Mouse (Mus musculus) embryonic facial prominence, embryonic 15.5 days (tissue): ENCODE results near the gene Nudt2. TPM values are rescaled to one million over a fixed set of nuclear protein-coding genes. Genes with fewer than 3 reads are reported as not detected.

ENCODE experiments used
- ATAC-seq: fragments of 200-750 bp; cut with Nextera tagmentation; 2 replicates; pipeline ENCODE4 v1.8.0; 2017; ENCODE audit warnings: low read depth, moderate TSS enrichment; ENCODE audit not compliant: insufficient number of reproducible peaks, low FRiP score, low TSS enrichment
- H3K27ac ChIP-seq: fragments of 300-500 bp; sonication (generic); replicated peaks from 2 replicates; pipeline ENCODE4 v1.5.1; 2015; ENCODE audit warnings: mild to moderate bottlenecking, inconsistent platforms
- H3K27me3 ChIP-seq: fragments of 300-500 bp; sonication (generic); 2 replicates; pipeline ENCODE4 v1.6.1; 2015; ENCODE audit warnings: inconsistent platforms
- H3K36me3 ChIP-seq: fragments of 300-500 bp; sonication (generic); 2 replicates; pipeline ENCODE4 v1.6.1; 2015; ENCODE audit warnings: mild to moderate bottlenecking, inconsistent platforms
- H3K4me1 ChIP-seq: fragments of 300-500 bp; sonication (generic); 2 replicates; pipeline ENCODE4 v1.6.1; 2015; ENCODE audit warnings: inconsistent platforms
- H3K4me2 ChIP-seq: fragments of 300-500 bp; sonication (generic); replicated peaks from 2 replicates; pipeline ENCODE4 v1.6.1; 2015; ENCODE audit warnings: mild to moderate bottlenecking, inconsistent platforms
- H3K4me3 ChIP-seq: fragments of 300-500 bp; sonication (generic); replicated peaks from 2 replicates; pipeline ENCODE4 v1.5.1; 2015; ENCODE audit warnings: mild to moderate bottlenecking, inconsistent platforms
- H3K9ac ChIP-seq: fragments of 300-500 bp; sonication (generic); 2 replicates; pipeline ENCODE4 v1.6.1; 2015; ENCODE audit warnings: inconsistent platforms
- H3K9me3 ChIP-seq: fragments of 300-500 bp; sonication (generic); replicated peaks from 2 replicates; pipeline ENCODE4 v1.6.1; 2016; ENCODE audit warnings: inconsistent platforms
- WGBS: fragments of 180-500 bp; shearing (Covaris S2); methylation state at CpG from one replicate; pipeline ENCODE4 v1.1.7; 2015; 5-methylcytosine and 5-hydroxymethylcytosine counted together
- polyA plus RNA-seq: library from polyadenylated mRNA; unstranded; fragments of >200 nt; fragmentation: Nextera tagmentation; extraction: Ambion mirVana; gene quantifications from 2 replicates; pipeline ENCODE4 v1.2.1, GENCODE M21; 2015

Gene Nudt2
- polyA plus RNA-seq, 1 experiment from 2014 or later: 47.0 TPM

DNA sequence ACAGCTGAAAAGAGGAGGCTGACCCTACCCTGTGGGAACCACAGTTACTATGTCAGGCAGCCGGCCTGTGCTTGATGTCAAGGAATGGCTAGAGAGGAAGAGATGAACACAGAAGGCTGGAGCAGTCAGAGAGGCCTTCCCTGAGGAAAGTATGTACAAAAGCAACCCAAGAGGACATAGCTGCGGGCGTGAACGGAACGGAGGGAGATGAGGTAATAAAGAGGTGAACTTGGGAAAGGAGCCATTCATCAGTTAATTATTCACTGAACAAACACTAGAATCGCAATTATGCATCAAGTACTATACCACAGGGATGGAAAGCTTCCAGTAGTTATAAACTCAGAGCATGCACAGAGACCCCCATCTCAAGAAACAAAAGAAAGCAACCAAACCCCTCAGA lies 57.2 kb downstream of the Nudt2 start:
- Histone ChIP-seq H3K4me2 (no peak overlapping the region), H3K4me3 (no peak overlapping the region), H3K9ac (no peak overlapping the region), H3K4me1 (0 out of 2 replicates have a peak, but pooled peaks cover 7% of the 10 kb centered on the region), H3K9me3 (no peaks in the 10 kb centered on the region), H3K27ac (no peak overlapping the region), H3K36me3 (no peaks in the 10 kb centered on the region), H3K27me3 (peaks cover 4% of the 10 kb centered on the region; the same call in 1 of the 2 replicates)
- no peak for ATAC-seq
- 82% methylated on average over 6 of the region's 6 CpGs for WGBS

GRCm38 (mm10) chr4:41522788-41523187 lies 57.8 kb downstream of the Nudt2 start:
- Histone ChIP-seq H3K4me3 (no peak overlapping the region), H3K4me1 (0 out of 2 replicates have a peak, but pooled peaks cover 8% of the 10 kb centered on the region), H3K36me3 (no peaks in the 10 kb centered on the region), H3K27ac (no peak overlapping the region), H3K27me3 (peaks cover 5% of the 10 kb centered on the region; the same call in 1 of the 2 replicates), H3K9ac (no peak overlapping the region), H3K9me3 (no peaks in the 10 kb centered on the region), H3K4me2 (no peak overlapping the region)
- 49% methylated on average over 5 of the region's 5 CpGs for WGBS
- no peak for ATAC-seq

DNA sequence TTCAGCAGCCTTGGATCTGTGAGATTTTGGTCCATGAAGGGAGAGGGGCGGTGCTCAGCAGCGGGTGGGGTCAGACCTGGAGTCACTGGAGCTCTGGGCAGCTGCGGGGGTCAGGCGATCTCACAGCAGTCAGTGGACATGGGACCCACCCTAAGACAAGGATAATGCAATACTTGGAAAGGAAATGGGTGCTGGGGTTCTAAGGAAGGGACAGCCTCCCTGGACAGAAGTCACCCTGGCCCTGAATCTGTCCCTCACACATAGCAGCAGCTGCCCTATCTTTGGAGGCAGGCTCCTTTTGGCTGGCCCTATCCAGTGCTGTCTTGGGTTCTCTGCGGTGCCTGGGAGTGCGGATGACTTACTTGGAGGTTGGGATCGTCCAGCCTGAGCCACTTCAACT lies 58.9 kb downstream of the Nudt2 start:
- no peaks in the 10 kb centered on the region for H3K9me3 ChIP-seq

DNA sequence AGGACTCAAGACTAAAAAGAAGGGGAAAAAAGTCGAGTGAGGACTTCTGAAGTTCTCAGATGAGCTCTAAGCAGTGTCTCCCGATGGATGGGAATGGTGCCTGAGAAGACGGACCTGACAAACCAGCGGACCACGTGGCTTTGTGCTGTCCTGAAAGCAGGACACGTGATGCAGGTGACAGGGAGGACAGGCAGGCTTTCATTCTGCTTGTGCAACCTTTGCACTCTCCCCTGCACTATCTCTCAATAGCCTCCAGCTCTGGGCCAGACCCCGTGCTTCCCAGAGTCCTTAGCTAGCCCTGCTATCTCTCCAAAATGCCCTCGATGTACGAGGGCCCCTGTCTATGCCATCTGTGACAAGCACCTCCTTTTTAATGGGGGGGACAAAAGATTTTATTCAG lies 59.9 kb downstream of the Nudt2 start:
- Histone ChIP-seq H3K9me3 (no peaks in the 10 kb centered on the region), H3K4me3 (no peak overlapping the region), H3K9ac (no peak overlapping the region), H3K4me2 (no peak overlapping the region), H3K4me1 (0 out of 2 replicates have a peak, but pooled peaks cover 8% of the 10 kb centered on the region), H3K27me3 (peaks cover 8% of the 10 kb centered on the region; the same call in 1 of the 2 replicates), H3K36me3 (no peaks in the 10 kb centered on the region), H3K27ac (no peak overlapping the region)
- ATAC-seq: no peak
- 63% methylated on average over 9 of the region's 9 CpGs for WGBS

More for the DNA sequence above, 58.9 kb downstream of the Nudt2 start:
- no peak overlapping the region for H3K4me3 ChIP-seq
- H3K27ac ChIP-seq: no peak overlapping the region
- peaks cover 8% of the 10 kb centered on the region; the same call in 1 of the 2 replicates for H3K27me3 ChIP-seq
- 0 out of 2 replicates have a peak, but pooled peaks cover 8% of the 10 kb centered on the region for H3K4me1 ChIP-seq
- no peaks in the 10 kb centered on the region for H3K36me3 ChIP-seq
- no peak for ATAC-seq
- WGBS: 73% methylated on average over 7 of the region's 7 CpGs
- no peak overlapping the region for H3K4me2 ChIP-seq
- H3K9ac ChIP-seq: no peak overlapping the region

DNA sequence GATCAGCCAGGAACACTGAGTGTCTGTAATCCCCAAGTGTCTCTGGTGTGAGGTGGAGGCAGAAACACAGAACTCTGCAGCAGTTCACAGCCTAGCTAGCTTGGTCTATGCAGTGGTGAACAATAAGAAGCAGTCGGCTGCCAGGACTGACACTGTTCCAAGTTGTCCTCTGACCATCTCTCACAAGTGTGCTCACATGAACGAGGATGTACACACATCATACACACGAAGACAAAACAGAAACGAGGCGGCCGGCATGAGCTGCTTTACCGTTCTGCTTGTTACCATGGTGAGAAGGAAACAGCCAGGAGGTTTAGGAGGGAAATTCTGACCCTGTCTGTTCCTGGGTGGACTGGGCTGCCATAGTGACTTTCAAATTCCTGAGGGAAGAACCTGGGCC lies 61.6 kb downstream of the Nudt2 start:
- no peak for ATAC-seq

GRCm38 (mm10) chr4:41527076-41527475 lies 62.1 kb downstream of the Nudt2 start:
- Histone ChIP-seq H3K27ac (no peak overlapping the region), H3K27me3 (peaks cover 5% of the 10 kb centered on the region; the same call in 1 of the 2 replicates), H3K9ac (no peak overlapping the region), H3K4me1 (0 out of 2 replicates have a peak, but pooled peaks cover 8% of the 10 kb centered on the region), H3K36me3 (no peaks in the 10 kb centered on the region), H3K4me3 (no peak overlapping the region), H3K9me3 (no peaks in the 10 kb centered on the region), H3K4me2 (no peak overlapping the region)
- no peak for ATAC-seq
- 47% methylated on average over 13 of the region's 13 CpGs for WGBS

More for the DNA sequence above, 61.6 kb downstream of the Nudt2 start:
- peaks cover 8% of the 10 kb centered on the region; the same call in 1 of the 2 replicates for H3K27me3 ChIP-seq
- no peak overlapping the region for H3K4me2 ChIP-seq
- no peak overlapping the region for H3K9ac ChIP-seq
- H3K4me1 ChIP-seq: 0 out of 2 replicates have a peak, but pooled peaks cover 8% of the 10 kb centered on the region
- no peak overlapping the region for H3K4me3 ChIP-seq
- no peaks in the 10 kb centered on the region for H3K36me3 ChIP-seq
- H3K27ac ChIP-seq: no peak overlapping the region
- 65% methylated on average over 7 of the region's 7 CpGs for WGBS
- no peaks in the 10 kb centered on the region for H3K9me3 ChIP-seq

GRCm38 (mm10) chr4:41527996-41528395 lies 63.0 kb downstream of the Nudt2 start:
- peaks cover 5% of the 10 kb centered on the region; the same call in 1 of the 2 replicates for H3K27me3 ChIP-seq
- WGBS: 48% methylated on average over 8 of the region's 8 CpGs

More at GRCm38 (mm10) chr4:41527996-41528395, 63.0 kb downstream of the Nudt2 start:
- ATAC-seq: no peak
- 0 out of 2 replicates have a peak, but pooled peaks cover 8% of the 10 kb centered on the region for H3K4me1 ChIP-seq
- no peaks in the 10 kb centered on the region for H3K36me3 ChIP-seq
- no peaks in the 10 kb centered on the region for H3K9me3 ChIP-seq
- H3K9ac ChIP-seq: no peak overlapping the region
- no peak overlapping the region for H3K4me3 ChIP-seq
- no peak overlapping the region for H3K4me2 ChIP-seq
- no peak overlapping the region for H3K27ac ChIP-seq

Other genes starting within 250 kb of the Nudt2 start
- 59.8 and 64.4 TPM in 2 replicates for gene Ubap2, start 190.0 kb upstream of the Nudt2 start, polyA plus RNA-seq
- gene Dcaf12, start 150.3 kb upstream of the Nudt2 start, polyA plus RNA-seq: 59.7 and 60.8 TPM in 2 replicates
- gene Ubap1, start 116.2 kb upstream of the Nudt2 start, polyA plus RNA-seq: 54.0 and 54.1 TPM in 2 replicates
- gene Kif24, start 264 bp upstream of the Nudt2 start, polyA plus RNA-seq: 7.3 and 8.9 TPM in 2 replicates
- 7.6 and 7.7 TPM in 2 replicates for gene AI464131, start 37.9 kb downstream of the Nudt2 start, polyA plus RNA-seq
- gene 1110017D15Rik, start 52.2 kb downstream of the Nudt2 start, polyA plus RNA-seq: 15.1 and 31.4 TPM in 2 replicates
- 3.2 and 3.6 TPM in 2 replicates for gene Fam219a, start 104.4 kb downstream of the Nudt2 start, polyA plus RNA-seq
- gene Dnaic1, start 104.6 kb downstream of the Nudt2 start, polyA plus RNA-seq: 3.3 and 4.6 TPM in 2 replicates
- 23.8 and 27.3 TPM in 2 replicates for gene Enho, start 175.2 kb downstream of the Nudt2 start, polyA plus RNA-seq
- gene Cntfr, start 231.9 kb downstream of the Nudt2 start, polyA plus RNA-seq: 16.2 and 19.0 TPM in 2 replicates
- 407 and 429 TPM in 2 replicates for gene Il11ra1, start 234.8 kb downstream of the Nudt2 start, polyA plus RNA-seq
- 70.0 and 79.8 TPM in 2 replicates for gene Rpp25l, start 248.4 kb downstream of the Nudt2 start, polyA plus RNA-seq